Mouse (Mus musculus): ENCODE measurements around the gene Casz1. TPM values are rescaled to one million over a fixed set of nuclear protein-coding genes. Genes with fewer than 3 reads are reported as not detected.

Gene Casz1
- polyA plus RNA-seq, 1 experiment from 2014 or later = 3.6 TPM

- Histone ChIP-seq H3K4me1 (replicated peaks; ENCODE audit: control insufficient read depth, insufficient read depth, low read length) (peaks cover 5% of the 10 kb centered on the region; the same call in 1 of the 2 replicates), H3K9ac (ENCODE audit: low read length) (no peak overlapping the region)
- 84% methylated on average over 5 of the region's 5 CpGs for WGBS
These were observed 164.6 kb downstream of the Casz1 start for GRCm38 (mm10) chr4:148968859-148969258.

GRCm38 (mm10) chr4:148969610-148970009 is 165.4 kb downstream of the Casz1 start:
- DNase-seq (ENCODE audit: low spot score) (no peak), ATAC-seq (replicated peaks; ENCODE audit: low FRiP score) (no peak)
- Histone ChIP-seq H3K27me3 (ENCODE audit: control insufficient read depth, insufficient read depth, low read length) (no peaks in the 10 kb centered on the region), H3K9ac (ENCODE audit: low read length) (no peak overlapping the region), H3K4me1 (replicated peaks; ENCODE audit: control insufficient read depth, insufficient read depth, low read length) (peaks cover 5% of the 10 kb centered on the region; the same call in 1 of the 2 replicates), H3K4me2 (ENCODE audit: low read depth, low read length, severe bottlenecking) (no peak overlapping the region), H3K4me3 (ENCODE audit: low read depth, low read length) (no peak overlapping the region), H3K27ac (ENCODE audit: low read depth, low read length) (no peak overlapping the region), H3K36me3 (ENCODE audit: control insufficient read depth, insufficient read depth, low read length) (no peaks in the 10 kb centered on the region), H3K9me3 (ENCODE audit: control insufficient read depth, low read length) (no peaks in the 10 kb centered on the region)
- 83% methylated on average over 5 of the region's 5 CpGs for WGBS

More at GRCm38 (mm10) chr4:148968859-148969258, 164.6 kb downstream of the Casz1 start:
- no peak for ATAC-seq (replicated peaks; ENCODE audit: low FRiP score)
- Histone ChIP-seq H3K4me3 (ENCODE audit: low read depth, low read length) (no peak overlapping the region), H3K9me3 (ENCODE audit: control insufficient read depth, low read length) (no peaks in the 10 kb centered on the region), H3K27ac (ENCODE audit: low read depth, low read length) (no peak overlapping the region), H3K36me3 (ENCODE audit: control insufficient read depth, insufficient read depth, low read length) (no peaks in the 10 kb centered on the region), H3K4me2 (ENCODE audit: low read depth, low read length, severe bottlenecking) (no peak overlapping the region), H3K27me3 (ENCODE audit: control insufficient read depth, insufficient read depth, low read length) (no peaks in the 10 kb centered on the region)
- DNase-seq (ENCODE audit: low spot score) = no peak

- ATAC-seq (replicated peaks; ENCODE audit: low FRiP score) = no peak
- Histone ChIP-seq H3K9ac (ENCODE audit: low read length) (no peak overlapping the region), H3K4me2 (ENCODE audit: low read depth, low read length, severe bottlenecking) (no peak overlapping the region; the same call in 1 of the 2 replicates), H3K4me3 (ENCODE audit: low read depth, low read length) (no peak overlapping the region), H3K9me3 (ENCODE audit: control insufficient read depth, low read length) (no peaks in the 10 kb centered on the region), H3K36me3 (ENCODE audit: control insufficient read depth, insufficient read depth, low read length) (no peaks in the 10 kb centered on the region), H3K4me1 (replicated peaks; ENCODE audit: control insufficient read depth, insufficient read depth, low read length) (peaks cover 5% of the 10 kb centered on the region; the same call in 1 of the 2 replicates), H3K27ac (ENCODE audit: low read depth, low read length) (no peak overlapping the region), H3K27me3 (ENCODE audit: control insufficient read depth, insufficient read depth, low read length) (no peaks in the 10 kb centered on the region)
- DNase-seq (ENCODE audit: low spot score) = no peak
- 80% methylated on average over 4 of the region's 4 CpGs for WGBS
These were observed 166.5 kb downstream of the Casz1 start for GRCm38 (mm10) chr4:148970742-148971141.

GRCm38 (mm10) chr4:148971613-148972242 is 167.5 kb downstream of the Casz1 start:
- DNase-seq (ENCODE audit: low spot score) (no peak), ATAC-seq (replicated peaks; ENCODE audit: low FRiP score) (no peak)
- Histone ChIP-seq H3K9me3 (ENCODE audit: control insufficient read depth, low read length) (no peaks in the 10 kb centered on the region), H3K36me3 (ENCODE audit: control insufficient read depth, insufficient read depth, low read length) (no peaks in the 10 kb centered on the region), H3K27me3 (ENCODE audit: control insufficient read depth, insufficient read depth, low read length) (no peaks in the 10 kb centered on the region), H3K9ac (ENCODE audit: low read length) (no peak overlapping the region), H3K4me2 (ENCODE audit: low read depth, low read length, severe bottlenecking) (no peak overlapping the region), H3K4me3 (ENCODE audit: low read depth, low read length) (no peak overlapping the region), H3K4me1 (replicated peaks; ENCODE audit: control insufficient read depth, insufficient read depth, low read length) (peaks cover 5% of the 10 kb centered on the region; the same call in 1 of the 2 replicates), H3K27ac (ENCODE audit: low read depth, low read length) (no peak overlapping the region)
- WGBS = 51% methylated on average over 3 of the region's 3 CpGs

GRCm38 (mm10) chr4:148972707-148973106 is 168.5 kb downstream of the Casz1 start:
- H3K4me1 ChIP-seq (replicated peaks; ENCODE audit: control insufficient read depth, insufficient read depth, low read length) = peaks cover 5% of the 10 kb centered on the region; the same call in 1 of the 2 replicates
- no peak overlapping the region for H3K4me3 ChIP-seq (ENCODE audit: low read depth, low read length)
- no peaks in the 10 kb centered on the region for H3K9me3 ChIP-seq (ENCODE audit: control insufficient read depth, low read length)
- H3K27ac ChIP-seq (ENCODE audit: low read depth, low read length) = no peak overlapping the region
- H3K9ac ChIP-seq (ENCODE audit: low read length) = no peak overlapping the region
- no peaks in the 10 kb centered on the region for H3K27me3 ChIP-seq (ENCODE audit: control insufficient read depth, insufficient read depth, low read length)
- H3K36me3 ChIP-seq (ENCODE audit: control insufficient read depth, insufficient read depth, low read length) = no peaks in the 10 kb centered on the region
- ATAC-seq (replicated peaks; ENCODE audit: low FRiP score) (no peak), DNase-seq (ENCODE audit: low spot score) (no peak)
- WGBS = 88% methylated on average over 14 of the region's 14 CpGs
- H3K4me2 ChIP-seq (ENCODE audit: low read depth, low read length, severe bottlenecking) = no peak overlapping the region

GRCm38 (mm10) chr4:148973387-148973786 is 169.2 kb downstream of the Casz1 start:
- Histone ChIP-seq H3K4me3 (ENCODE audit: low read depth, low read length) (no peak overlapping the region), H3K4me2 (ENCODE audit: low read depth, low read length, severe bottlenecking) (no peak overlapping the region), H3K4me1 (replicated peaks; ENCODE audit: control insufficient read depth, insufficient read depth, low read length) (peaks cover 7% of the 10 kb centered on the region; the same call in 1 of the 2 replicates), H3K27me3 (ENCODE audit: control insufficient read depth, insufficient read depth, low read length) (no peaks in the 10 kb centered on the region), H3K36me3 (ENCODE audit: control insufficient read depth, insufficient read depth, low read length) (no peaks in the 10 kb centered on the region), H3K27ac (ENCODE audit: low read depth, low read length) (no peak overlapping the region), H3K9ac (ENCODE audit: low read length) (no peak overlapping the region), H3K9me3 (ENCODE audit: control insufficient read depth, low read length) (no peaks in the 10 kb centered on the region)
- 46% methylated on average over 14 of the region's 14 CpGs for WGBS
- no peak for DNase-seq (ENCODE audit: low spot score)
- no peak for ATAC-seq (replicated peaks; ENCODE audit: low FRiP score)

GRCm38 (mm10) chr4:148974833-148975232 is 170.6 kb downstream of the Casz1 start:
- no peak overlapping the region for H3K9ac ChIP-seq (ENCODE audit: low read length)
- no peak for DNase-seq (ENCODE audit: low spot score)
- peaks cover 9% of the 10 kb centered on the region; the same call in 1 of the 2 replicates for H3K4me1 ChIP-seq (replicated peaks; ENCODE audit: control insufficient read depth, insufficient read depth, low read length)
- no peak overlapping the region for H3K4me3 ChIP-seq (ENCODE audit: low read depth, low read length)
- no peak overlapping the region for H3K27ac ChIP-seq (ENCODE audit: low read depth, low read length)
- H3K36me3 ChIP-seq (ENCODE audit: control insufficient read depth, insufficient read depth, low read length) = no peaks in the 10 kb centered on the region
- H3K9me3 ChIP-seq (ENCODE audit: control insufficient read depth, low read length) = no peaks in the 10 kb centered on the region
- no peak overlapping the region for H3K4me2 ChIP-seq (ENCODE audit: low read depth, low read length, severe bottlenecking)
- H3K27me3 ChIP-seq (ENCODE audit: control insufficient read depth, insufficient read depth, low read length) = no peaks in the 10 kb centered on the region
- no peak for ATAC-seq (replicated peaks; ENCODE audit: low FRiP score)
- 63% methylated on average over 7 of the region's 7 CpGs for WGBS

GRCm38 (mm10) chr4:148978221-148978855 is 174.1 kb downstream of the Casz1 start:
- 0 out of 2 replicates have a peak, but pooled peaks cover 6% of the 10 kb centered on the region for H3K4me1 ChIP-seq (replicated peaks; ENCODE audit: control insufficient read depth, insufficient read depth, low read length)

More at GRCm38 (mm10) chr4:148978221-148978855, 174.1 kb downstream of the Casz1 start:
- DNase-seq (ENCODE audit: low spot score) (no peak), ATAC-seq (replicated peaks; ENCODE audit: low FRiP score) (no peak)
- no peak overlapping the region for H3K4me2 ChIP-seq (ENCODE audit: low read depth, low read length, severe bottlenecking)
- no peak overlapping the region for H3K4me3 ChIP-seq (ENCODE audit: low read depth, low read length)
- no peaks in the 10 kb centered on the region for H3K9me3 ChIP-seq (ENCODE audit: control insufficient read depth, low read length)
- 79% methylated on average over 9 of the region's 9 CpGs for WGBS
- H3K36me3 ChIP-seq (ENCODE audit: control insufficient read depth, insufficient read depth, low read length) = no peaks in the 10 kb centered on the region
- H3K27me3 ChIP-seq (ENCODE audit: control insufficient read depth, insufficient read depth, low read length) = no peaks in the 10 kb centered on the region
- no peak overlapping the region for H3K27ac ChIP-seq (ENCODE audit: low read depth, low read length)
- H3K9ac ChIP-seq (ENCODE audit: low read length) = no peak overlapping the region

All from forebrain, embryonic 11.5 days (tissue).